Mouse (Mus musculus) olfactory bulb, adult 2 months (tissue): ENCODE measurements around the gene Sox5. TPM values are rescaled to one million over a fixed set of nuclear protein-coding genes. Genes with fewer than 3 reads are reported as not detected.

Experiments used
- H3K27ac ChIP-seq: fragments of 200-500 bp; 2 replicates; pipeline ENCODE4 v1.5.1; 2012; ENCODE audit warnings: low read depth, low read length; ENCODE audit not compliant: insufficient read depth
- H3K4me1 ChIP-seq: fragments of 200-500 bp; 2 replicates; pipeline ENCODE4 v1.6.1; 2012; ENCODE audit warnings: low read length; ENCODE audit not compliant: control insufficient read depth, insufficient read depth
- H3K4me3 ChIP-seq: fragments of 200-500 bp; 2 replicates; pipeline ENCODE4 v1.5.1; 2012; ENCODE audit warnings: mild to moderate bottlenecking, low read depth, low read length, moderate library complexity; ENCODE audit not compliant: insufficient read depth
- CTCF ChIP-seq: fragments of 200-500 bp; IDR thresholded peaks from 2 replicates; pipeline ENCODE4 v1.5.1; 2012; ENCODE audit warnings: low read depth, mild to moderate bottlenecking, low read length, moderate library complexity; ENCODE audit not compliant: insufficient read depth
- POLR2A ChIP-seq: fragments of 200-500 bp; IDR thresholded peaks from 2 replicates; pipeline ENCODE4 v1.6.1; 2012; ENCODE audit warnings: mild to moderate bottlenecking, low read depth, low read length, moderate library complexity; ENCODE audit not compliant: insufficient read depth
- WGBS: fragments of 180-500 bp; shearing (Covaris S2); methylation state at CpG from one replicate; pipeline ENCODE4 v1.1.7; 2018; 5-methylcytosine and 5-hydroxymethylcytosine counted together
- polyA plus RNA-seq: library from polyadenylated mRNA; stranded (reverse); fragments of >200 nt; gene quantifications from 2 replicates; pipeline ENCODE4 v1.2.4, GENCODE M21; 2012; ENCODE audit warnings: low replicate concordance; ENCODE audit not compliant: missing spikeins, insufficient read depth, insufficient read length

The Sox5 gene
- polyA plus RNA-seq, 1 experiment = not detected

GRCm38 (mm10) chr6:143858551-143858950 lies 923.2 kb downstream of the Sox5 start:
- no peak overlapping the region for H3K27ac ChIP-seq
- no peak overlapping the region for H3K4me3 ChIP-seq
- peaks cover 2% of the 10 kb centered on the region; the same call in 1 of the 2 replicates for H3K4me1 ChIP-seq
- 93% methylated on average over 2 of the region's 2 CpGs for WGBS
- no peak for TF ChIP-seq POLR2A
- no peak for TF ChIP-seq CTCF

GRCm38 (mm10) chr6:143857376-143857775 lies 924.4 kb downstream of the Sox5 start:
- WGBS = 83% methylated on average over 7 of the region's 7 CpGs
- TF ChIP-seq CTCF (no peak), POLR2A (no peak)
- H3K27ac ChIP-seq = no peak overlapping the region
- no peak overlapping the region for H3K4me3 ChIP-seq
- H3K4me1 ChIP-seq = peaks cover 2% of the 10 kb centered on the region; the same call in 1 of the 2 replicates

- TF ChIP-seq CTCF (no peak), POLR2A (no peak)
- H3K4me3 ChIP-seq = no peak overlapping the region
- peaks cover 2% of the 10 kb centered on the region; the same call in 1 of the 2 replicates for H3K4me1 ChIP-seq
- 61% methylated on average over 12 of the region's 12 CpGs for WGBS
- no peak overlapping the region for H3K27ac ChIP-seq
Measured at GRCm38 (mm10) chr6:143855421-143855820, 926.4 kb downstream of the Sox5 start.

- H3K4me1 ChIP-seq = peaks cover 2% of the 10 kb centered on the region; the same call in 1 of the 2 replicates
- no peak overlapping the region for H3K4me3 ChIP-seq
- 45% methylated on average over 3 of the region's 3 CpGs for WGBS
- H3K27ac ChIP-seq = no peak overlapping the region
- no peak for TF ChIP-seq POLR2A
- no peak for TF ChIP-seq CTCF
Measured at GRCm38 (mm10) chr6:143854031-143854430, 927.7 kb downstream of the Sox5 start.

GRCm38 (mm10) chr6:143845761-143846160 lies 936.0 kb downstream of the Sox5 start:
- H3K27ac ChIP-seq = no peak overlapping the region

GRCm38 (mm10) chr6:143844701-143844970 lies 937.1 kb downstream of the Sox5 start:
- no peak overlapping the region for H3K4me3 ChIP-seq
- H3K4me1 ChIP-seq = peaks cover 2% of the 10 kb centered on the region; the same call in 1 of the 2 replicates
- no peak for TF ChIP-seq POLR2A
- 85% methylated on average over 3 of the region's 3 CpGs for WGBS
- H3K27ac ChIP-seq = no peak overlapping the region

More at GRCm38 (mm10) chr6:143845761-143846160, 936.0 kb downstream of the Sox5 start:
- Histone ChIP-seq H3K4me1 (peaks cover 2% of the 10 kb centered on the region; the same call in 1 of the 2 replicates), H3K4me3 (no peak overlapping the region)
- TF ChIP-seq POLR2A (no peak), CTCF (no peak)

- peaks cover 2% of the 10 kb centered on the region; the same call in 1 of the 2 replicates for H3K4me1 ChIP-seq
- no peak overlapping the region for H3K4me3 ChIP-seq
- H3K27ac ChIP-seq = no peak overlapping the region
- 93% methylated on average over 10 of the region's 10 CpGs for WGBS
- TF ChIP-seq CTCF (no peak), POLR2A (no peak)
Measured at GRCm38 (mm10) chr6:143843933-143844700, 937.7 kb downstream of the Sox5 start.

- H3K4me3 ChIP-seq = no peak overlapping the region
- peaks cover 2% of the 10 kb centered on the region; the same call in 1 of the 2 replicates for H3K4me1 ChIP-seq
- H3K27ac ChIP-seq = no peak overlapping the region
- 93% methylated on average over 7 of the region's 7 CpGs for WGBS
- TF ChIP-seq CTCF = no peak
- no peak for TF ChIP-seq POLR2A
Measured at GRCm38 (mm10) chr6:143841954-143842353, 939.8 kb downstream of the Sox5 start.

- no peak overlapping the region for H3K4me3 ChIP-seq
- TF ChIP-seq CTCF (no peak), POLR2A (no peak)
- no peak overlapping the region for H3K27ac ChIP-seq
- peaks cover 2% of the 10 kb centered on the region; the same call in 1 of the 2 replicates for H3K4me1 ChIP-seq
- WGBS = 58% methylated on average over 15 of the region's 15 CpGs
Measured at GRCm38 (mm10) chr6:143841109-143841638, 940.6 kb downstream of the Sox5 start.
